In genomic region chr1:194756001-194756400, GRCm38 (mm10) we compare ENCODE assay signal across 20 mouse cellular contexts.
DNase-seq lines count a peak whose midpoint lies in the region; ATAC-seq and TF ChIP-seq lines count a peak whose summit lies in the region.
"Had no signal": no experiment of that assay in that cellular context is flagged by ENCODE, and none has a peak within 500 bp of the region (broad histone marks: within the 10 kb centered on the region; RNA-seq: fewer than 3 reads in every experiment).

No protein-coding gene starts in this region.

- no peak for ATAC-seq in heart, embryonic 12.5 days (ENCODE audit: insufficient number of reproducible peaks, low FRiP score)
- ATAC-seq: forebrain, embryonic 13.5 days; intestine, embryonic 16.5 days; midbrain, embryonic 13.5 days had no signal

- H3K9me3 ChIP-seq in heart, embryonic 12.5 days (replicated peaks): no peaks in the 10 kb centered on the region
- H3K9me3 ChIP-seq: forebrain, embryonic 13.5 days; hindbrain, embryonic 15.5 days; lung, embryonic 15.5 days; midbrain, embryonic 13.5 days; neural tube, embryonic 15.5 days had no signal

- H3K4me2 ChIP-seq in heart, embryonic 12.5 days: no peak overlapping the region
- H3K4me2 ChIP-seq: forebrain, embryonic 13.5 days; hindbrain, embryonic 15.5 days; lung, embryonic 15.5 days; midbrain, embryonic 13.5 days; neural tube, embryonic 15.5 days had no signal

- peaks cover 4% of the 10 kb centered on the region for H3K4me1 ChIP-seq in heart, adult 2 months (ENCODE audit: control insufficient read depth, insufficient read depth, low read length)
- no peaks in the 10 kb centered on the region for H3K4me1 ChIP-seq in heart, embryonic 12.5 days (replicated peaks)
- H3K4me1 ChIP-seq: forebrain, embryonic 13.5 days; hindbrain, embryonic 15.5 days; lung, embryonic 15.5 days; midbrain, embryonic 13.5 days; neural tube, embryonic 15.5 days had no signal

- no peak overlapping the region for H3K4me3 ChIP-seq in heart, adult 2 months
- no peak overlapping the region for H3K4me3 ChIP-seq in heart, embryonic 12.5 days
- H3K4me3 ChIP-seq: forebrain, embryonic 13.5 days; hindbrain, embryonic 15.5 days; lung, embryonic 15.5 days; midbrain, embryonic 13.5 days; neural tube, embryonic 15.5 days had no signal

- H3K9ac ChIP-seq in heart, adult 2 months (ENCODE audit: low read depth, low read length): no peak overlapping the region
- no peak overlapping the region for H3K9ac ChIP-seq in heart, embryonic 12.5 days
- H3K9ac ChIP-seq: forebrain, embryonic 13.5 days; hindbrain, embryonic 15.5 days; liver, embryonic 14.5 days; lung, embryonic 15.5 days; midbrain, embryonic 13.5 days; neural tube, embryonic 15.5 days had no signal

- TF ChIP-seq POLR2A in heart, adult 2 months (IDR thresholded peaks at IDR 0.05; ENCODE audit: insufficient read depth, low read depth, low read length): no peak

- DNase-seq in heart, adult 2 months: peak; percentile 35 to 48
- DNase-seq in kidney, adult 9 months: peak; percentile 14
- no peak for DNase-seq in kidney, adult 18-20 months
- DNase-seq in heart, postnatal 36 days: peak; percentile 13 to 15
- DNase-seq in skeletal muscle tissue, adult 2 months (ENCODE audit: low read depth, low spot score): peak; percentile 31
- DNase-seq in thymus, postnatal 14 days: no peak
- DNase-seq: adrenal gland, adult 2 months; B cell, adult 2 months; cerebellum, adult 9-10 months; layer of hippocampus, postnatal 36 days; right cerebral cortex, postnatal 14 days; thymus, postnatal 4 days had no signal

- no peak for TF ChIP-seq CTCF in heart, adult 2 months (IDR thresholded peaks at IDR 0.05)

- intact Hi-C loops in heart, adult 2 months (cut with DNase I): loop anchor here (5.0 to 10.0 kb wide), 2 partner anchors 51 to 209 kb away; no protein-coding TSS in a partner anchor
- intact Hi-C loops in heart, postnatal 36 days (cut with DNase I): no loop called here

- H3K36me3 ChIP-seq in heart, adult 2 months (ENCODE audit: control insufficient read depth, insufficient read depth, low read length): peaks cover 13% of the 10 kb centered on the region
- peaks cover 25% of the 10 kb centered on the region for H3K36me3 ChIP-seq in heart, embryonic 12.5 days

- no peak for TF ChIP-seq EP300 in heart, adult 2 months (IDR thresholded peaks at IDR 0.05; ENCODE audit: insufficient read depth, low read depth, low read length)

- no peaks in the 10 kb centered on the region for H3K27me3 ChIP-seq in heart, adult 2 months (ENCODE audit: control insufficient read depth, insufficient read depth, low read length)
- no peaks in the 10 kb centered on the region for H3K27me3 ChIP-seq in heart, embryonic 12.5 days (replicated peaks)
- H3K27me3 ChIP-seq: forebrain, embryonic 13.5 days; hindbrain, embryonic 15.5 days; lung, embryonic 15.5 days; midbrain, embryonic 13.5 days; neural tube, embryonic 15.5 days had no signal

- no peaks in the 10 kb centered on the region for H3K79me2 ChIP-seq in heart, adult 2 months (replicated peaks; ENCODE audit: control insufficient read depth, insufficient read depth, low read length)

- H3K27ac ChIP-seq in heart, adult 2 months: peak overlapping the region; percentile 55
- no peak overlapping the region for H3K27ac ChIP-seq in heart, embryonic 12.5 days (ENCODE audit: poor library complexity, severe bottlenecking)
- H3K27ac ChIP-seq: forebrain, embryonic 13.5 days; hindbrain, embryonic 15.5 days; liver, embryonic 14.5 days; lung, embryonic 15.5 days; midbrain, embryonic 13.5 days; neural tube, embryonic 15.5 days had no signal

Comparison
In these comparisons a context has a peak if more than half of its experiments do, and no peak if none do; other contexts are left out.
1. DNase-seq: peak in heart, adult 2 months (2 of 2), kidney, adult 9 months (single experiment), heart, postnatal 36 days (2 of 2) and skeletal muscle tissue, adult 2 months (single experiment); none in kidney, adult 18-20 months (single experiment) and thymus, postnatal 14 days (single experiment).